Mouse (Mus musculus) brain, adult 10 weeks (tissue): ENCODE data around the gene Fcrl6. TPM values are rescaled to one million over a fixed set of nuclear protein-coding genes. Genes with fewer than 3 reads are reported as not detected.

Experiments
- polyA plus RNA-seq: library from polyadenylated mRNA; stranded (reverse); fragments of 350-450 nt; fragmentation: Illumina TruSeq; extraction: RNeasy Lipid Tissue Mini Kit (QIAGEN cat#74804); gene quantifications from one replicate; pipeline ENCODE4 v1.2.3, GENCODE M21; 2015; ENCODE audit warnings: low read depth, low replicate concordance

Gene Fcrl6
- not detected for polyA plus RNA-seq

DNA sequence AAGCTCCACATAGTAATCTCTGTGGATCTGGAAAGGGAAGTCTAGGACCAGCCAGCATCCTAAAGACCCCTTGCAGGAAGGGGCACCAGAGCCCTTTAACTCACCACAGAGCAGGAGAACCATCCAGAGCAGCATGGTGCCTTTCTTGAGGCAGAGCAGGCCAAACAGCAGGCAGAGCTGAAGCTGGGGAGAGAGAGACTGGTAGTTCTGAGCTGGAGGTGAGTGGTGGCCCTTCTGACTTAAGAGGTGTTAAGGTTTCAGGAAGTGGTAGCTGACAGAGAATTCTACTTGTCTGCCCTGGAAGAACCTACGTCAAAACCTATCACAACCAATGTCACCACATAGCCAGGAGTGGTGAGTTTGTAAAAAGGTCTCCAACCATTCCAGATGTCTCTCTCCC, at the start of gene Fcrl6:
Gene Fcrl6, minus strand, starts transcription at position 226 of the 400 bp plus-strand sequence.

DNA sequence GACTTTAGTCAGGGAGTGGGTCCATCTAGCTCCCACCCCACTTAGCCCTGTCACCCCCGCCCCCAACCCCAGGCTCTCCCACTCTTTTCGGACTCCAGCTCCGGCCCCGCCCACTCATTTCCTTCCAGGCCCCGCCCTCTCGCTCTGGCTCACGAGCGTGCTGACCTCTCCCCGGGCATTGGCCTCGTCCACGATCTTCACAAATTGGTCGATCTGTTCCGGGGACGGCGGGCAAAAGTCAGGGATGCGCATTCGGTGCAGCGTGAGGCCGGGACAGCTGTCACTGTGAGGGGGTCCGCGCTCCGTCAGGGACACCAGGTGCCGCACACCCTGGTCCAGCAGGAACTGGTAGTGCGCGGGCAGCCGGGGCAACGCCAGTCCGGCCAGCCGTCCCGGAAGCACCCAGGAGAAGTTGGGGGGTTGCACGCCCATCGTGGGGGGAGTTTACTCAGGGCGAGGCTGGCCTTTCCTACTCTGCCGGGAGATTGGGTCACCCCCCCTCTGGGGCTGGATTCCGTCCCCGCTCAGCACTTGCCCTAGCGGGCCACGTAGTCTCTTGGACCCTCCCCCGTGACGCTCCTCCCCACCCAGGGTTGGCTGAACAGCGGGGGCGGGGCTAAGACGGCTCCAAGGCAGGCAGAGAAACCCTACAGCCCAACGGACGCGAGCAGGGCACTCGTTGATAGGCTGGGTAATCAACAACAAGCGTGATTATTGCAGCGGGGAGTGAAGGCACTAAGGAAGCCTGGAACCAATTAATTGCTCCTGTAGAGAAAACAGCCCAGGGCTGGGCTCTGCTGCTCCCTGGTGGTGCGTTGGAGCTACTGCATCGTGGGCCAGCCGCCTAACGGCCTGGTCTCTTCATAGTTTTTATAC, 30.3 kb upstream of the Fcrl6 start, which contains the start of gene Dusp23:
Gene Dusp23, minus strand, starts transcription at position 512 of the 876 bp plus-strand sequence.

DNA sequence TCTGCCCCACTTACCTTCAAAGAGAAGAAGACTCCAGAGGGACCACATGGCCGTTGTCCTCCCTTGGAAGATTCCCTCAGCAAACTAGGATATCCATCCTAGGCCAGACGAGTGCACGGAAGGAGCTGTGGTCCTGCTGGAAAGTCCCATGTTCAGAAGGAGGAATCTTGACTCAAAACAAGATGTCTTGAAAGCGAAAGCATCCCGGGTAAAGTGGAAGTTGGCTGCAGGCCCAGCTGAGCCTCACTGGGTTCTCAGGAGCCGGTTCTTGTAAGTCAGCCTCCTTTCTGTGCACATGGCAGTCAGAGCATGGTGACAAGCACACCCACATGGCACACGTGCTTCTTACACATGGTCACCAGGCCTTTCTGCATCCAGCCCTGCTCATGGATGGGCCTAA, 12.0 kb downstream of the Fcrl6 start, which contains the start of gene Slamf8:
Gene Slamf8, minus strand, starts transcription at position 184 of the 400 bp plus-strand sequence.

DNA sequence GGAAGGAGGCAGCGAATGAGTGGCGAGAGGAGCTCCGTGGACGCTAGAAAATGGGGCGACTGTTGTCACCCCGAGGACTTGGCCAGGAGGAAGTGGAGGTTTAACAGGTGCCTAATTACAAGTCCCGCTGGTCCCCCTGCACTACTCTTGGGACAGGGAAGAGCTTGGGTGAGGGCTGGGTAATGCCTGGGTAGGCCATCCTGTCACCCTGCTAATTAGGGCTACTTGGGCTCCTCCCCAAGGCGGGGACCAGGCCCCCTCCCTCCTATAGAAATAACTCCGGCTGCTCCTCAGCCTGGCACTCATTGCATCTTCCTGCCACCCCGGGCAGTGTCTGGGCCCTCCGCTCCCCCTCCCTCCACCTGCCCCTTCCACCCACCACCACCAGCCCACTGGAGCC, 46.7 kb downstream of the Fcrl6 start, which contains the start of gene Vsig8:
Gene Vsig8, plus strand, starts transcription at position 301 of the 400 bp plus-strand sequence.

Other genes with a start within 250 kb of the Fcrl6 start
- gene Pigm, start 226.0 kb downstream of the Fcrl6 start, polyA plus RNA-seq, result 5.5 TPM
- gene Slamf9, start 127.2 kb downstream of the Fcrl6 start, polyA plus RNA-seq, result 1.1 TPM
- gene Igsf9, start 120.8 kb downstream of the Fcrl6 start, polyA plus RNA-seq, result 5.9 TPM
- 15.7 TPM for gene Tagln2, start 102.5 kb downstream of the Fcrl6 start, polyA plus RNA-seq
- gene Cfap45, start 81.8 kb downstream of the Fcrl6 start, polyA plus RNA-seq, result 4.8 TPM
- not detected for gene Vsig8, start 46.6 kb downstream of the Fcrl6 start, polyA plus RNA-seq
- gene Slamf8, start 12.0 kb downstream of the Fcrl6 start, polyA plus RNA-seq, result not detected
- 6.3 TPM for gene Dusp23, start 30.4 kb upstream of the Fcrl6 start, polyA plus RNA-seq
- not detected for gene Crp, start 95.5 kb upstream of the Fcrl6 start, polyA plus RNA-seq